ENCODE assay signal across 14 mouse cellular contexts in the genomic region with DNA sequence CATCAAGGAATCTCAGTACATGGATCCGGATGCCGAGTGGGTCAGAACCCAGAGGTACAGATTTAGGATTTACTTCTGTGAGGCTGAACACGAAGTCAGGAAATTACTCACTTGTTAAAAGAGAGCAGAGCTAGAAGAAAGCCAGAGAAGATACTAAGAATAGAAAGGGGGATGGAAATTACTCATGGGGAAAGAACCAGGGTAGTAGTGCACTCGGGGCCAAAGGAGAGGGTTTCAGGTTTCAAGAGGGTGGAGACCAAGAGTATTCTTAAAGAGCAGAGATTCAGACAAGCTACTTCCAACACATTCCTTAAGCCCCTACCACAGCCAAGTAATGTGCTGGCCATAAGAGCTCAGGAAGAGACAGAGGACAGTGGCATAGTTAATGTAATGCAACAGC. TPM values are rescaled to one million over a fixed set of nuclear protein-coding genes. Genes with fewer than 3 reads are reported as not detected.
DNase-seq lines count a peak whose midpoint lies in the region; ATAC-seq lines count a peak whose summit lies in the region.
"Had no signal": no experiment of that assay in that cellular context is flagged by ENCODE, and none has a peak within 500 bp of the region (broad histone marks: within the 10 kb centered on the region; RNA-seq: fewer than 3 reads in every experiment).

No protein-coding gene starts in this region.

- H3K27me3 ChIP-seq in kidney, embryonic 16.5 days (ENCODE audit: insufficient read depth, low read length) = no peaks in the 10 kb centered on the region
- H3K27me3 ChIP-seq in midbrain, embryonic 10.5 days (ENCODE audit: low read depth, poor library complexity, severe bottlenecking) = no peaks in the 10 kb centered on the region
- H3K27me3 ChIP-seq: embryonic facial prominence, embryonic 13.5 days had no signal

- whole genome bisulfite sequencing in kidney, embryonic 16.5 days = 30% methylated on average over 4 of the region's 4 CpGs
- WGBS in midbrain, embryonic 10.5 days = 38% methylated on average over 4 of the region's 4 CpGs

- ATAC-seq in kidney, embryonic 16.5 days (ENCODE audit: low FRiP score, low TSS enrichment) = peak; percentile 72
- ATAC-seq: liver, postnatal 0 days had no signal

- no peaks in the 10 kb centered on the region for H3K9me3 ChIP-seq in kidney, embryonic 16.5 days (ENCODE audit: low read length)
- H3K9me3 ChIP-seq in midbrain, embryonic 10.5 days (replicated peaks) = no peaks in the 10 kb centered on the region
- H3K9me3 ChIP-seq: embryonic facial prominence, embryonic 13.5 days had no signal

- peak; percentile 14 for DNase-seq in embryo, embryonic 9.5 days (ENCODE audit: extremely low spot score)
- DNase-seq in embryo, embryonic 11 days = no peak
- no peak for DNase-seq in kidney, postnatal 36 days
- peak; percentile 46 for DNase-seq in ES-CJ7 (ENCODE audit: low read depth, low spot score)
- peak; percentile 63 for DNase-seq in induced T-regulatory cell, adult 2 months (ENCODE audit: low read depth)
- no peak for DNase-seq in spleen, adult 18-20 months
- no peak for DNase-seq in midbrain, embryonic 10.5 days (ENCODE audit: low spot score)
- DNase-seq: B cell, adult 2 months; cerebellum, adult 11 months; liver, postnatal 0 days; thymus, postnatal 14 days had no signal

- H3K36me3 ChIP-seq in kidney, embryonic 16.5 days (ENCODE audit: insufficient read depth, low read length) = no peaks in the 10 kb centered on the region
- H3K36me3 ChIP-seq in midbrain, embryonic 10.5 days = no peaks in the 10 kb centered on the region
- H3K36me3 ChIP-seq: embryonic facial prominence, embryonic 13.5 days had no signal

- no peak overlapping the region for H3K9ac ChIP-seq in kidney, embryonic 16.5 days (replicated peaks; ENCODE audit: low read length)
- H3K9ac ChIP-seq: embryonic facial prominence, embryonic 13.5 days; liver, postnatal 0 days had no signal

- peaks cover 8% of the 10 kb centered on the region for H3K4me1 ChIP-seq in kidney, embryonic 16.5 days (ENCODE audit: insufficient read depth, low read length)
- peaks cover 14% of the 10 kb centered on the region for H3K4me1 ChIP-seq in midbrain, embryonic 10.5 days

- no peak overlapping the region for H3K4me3 ChIP-seq in kidney, embryonic 16.5 days (ENCODE audit: low read length)
- no peak overlapping the region for H3K4me3 ChIP-seq in midbrain, embryonic 10.5 days
- H3K4me3 ChIP-seq: embryonic facial prominence, embryonic 13.5 days had no signal

- no peak overlapping the region for H3K4me2 ChIP-seq in kidney, embryonic 16.5 days (replicated peaks; ENCODE audit: low read depth, low read length)
- H3K4me2 ChIP-seq: embryonic facial prominence, embryonic 13.5 days had no signal

- 0 out of 2 replicates have a peak overlapping the region, but pooled peaks have one; percentile 1 for H3K27ac ChIP-seq in kidney, embryonic 16.5 days (ENCODE audit: low read length)
- no peak overlapping the region for H3K27ac ChIP-seq in midbrain, embryonic 10.5 days (replicated peaks)
- H3K27ac ChIP-seq: embryonic facial prominence, embryonic 13.5 days had no signal

RNA-seq across cellular contexts. Expression of gene Trim69, which starts 1.0 kb away (rescaled TPM):
- not detected in 2 replicates for polyA plus RNA-seq in kidney, embryonic 16.5 days (2015; fragmentation: Nextera tagmentation; extraction: Ambion mirVana)
- not detected in 2 replicates for polyA plus RNA-seq in midbrain, embryonic 10.5 days (2016; fragmentation: Nextera tagmentation; extraction: Ambion mirVana)
- polyA plus RNA-seq: embryonic facial prominence, embryonic 13.5 days; liver, postnatal 0 days had no signal

RNA-seq across cellular contexts. Expression of gene B2m, which starts 14.1 kb away (rescaled TPM):
- polyA plus RNA-seq in kidney, embryonic 16.5 days (2015; fragmentation: Nextera tagmentation; extraction: Ambion mirVana) = 221 and 232 TPM in 2 replicates
- 101 and 106 TPM in 2 replicates for polyA plus RNA-seq in midbrain, embryonic 10.5 days (2016; fragmentation: Nextera tagmentation; extraction: Ambion mirVana)

RNA-seq across cellular contexts. Expression of gene Patl2, which starts 24.4 kb away (rescaled TPM):
- not detected in 2 replicates for polyA plus RNA-seq in kidney, embryonic 16.5 days (2015; fragmentation: Nextera tagmentation; extraction: Ambion mirVana)
- not detected in 2 replicates for polyA plus RNA-seq in midbrain, embryonic 10.5 days (2016; fragmentation: Nextera tagmentation; extraction: Ambion mirVana)
- polyA plus RNA-seq: embryonic facial prominence, embryonic 13.5 days had no signal

RNA-seq across cellular contexts. Expression of gene Terb2, which starts 24.5 kb away (rescaled TPM):
- not detected in 2 replicates for polyA plus RNA-seq in kidney, embryonic 16.5 days (2015; fragmentation: Nextera tagmentation; extraction: Ambion mirVana)
- not detected in 2 replicates for polyA plus RNA-seq in midbrain, embryonic 10.5 days (2016; fragmentation: Nextera tagmentation; extraction: Ambion mirVana)
- polyA plus RNA-seq: embryonic facial prominence, embryonic 13.5 days; frontal cortex, adult 2 months; liver, postnatal 0 days had no signal

RNA-seq across cellular contexts. Expression of gene Spg11, which starts 43.4 kb away (rescaled TPM):
- polyA plus RNA-seq in kidney, embryonic 16.5 days (2015; fragmentation: Nextera tagmentation; extraction: Ambion mirVana) = 8.8 and 9.3 TPM in 2 replicates
- polyA plus RNA-seq in midbrain, embryonic 10.5 days (2016; fragmentation: Nextera tagmentation; extraction: Ambion mirVana) = 10.7 and 11.8 TPM in 2 replicates

Comparison
In these comparisons a context has a peak if more than half of its experiments do, and no peak if none do; other contexts are left out.
1. DNase-seq: peak in embryo, embryonic 9.5 days (single experiment), ES-CJ7 (single experiment) and induced T-regulatory cell, adult 2 months (single experiment); none in embryo, embryonic 11 days (single experiment), kidney, postnatal 36 days (0 of 2), spleen, adult 18-20 months (0 of 2) and midbrain, embryonic 10.5 days (single experiment).